Mouse (Mus musculus): ENCODE data around the gene Atp8b2. TPM values are rescaled to one million over a fixed set of nuclear protein-coding genes. Genes with fewer than 3 reads are reported as not detected.

Gene Atp8b2
- total and polyA plus RNA-seq, 3 experiments, result 15.7 to 27.3 (median 18.0) TPM

DNA sequence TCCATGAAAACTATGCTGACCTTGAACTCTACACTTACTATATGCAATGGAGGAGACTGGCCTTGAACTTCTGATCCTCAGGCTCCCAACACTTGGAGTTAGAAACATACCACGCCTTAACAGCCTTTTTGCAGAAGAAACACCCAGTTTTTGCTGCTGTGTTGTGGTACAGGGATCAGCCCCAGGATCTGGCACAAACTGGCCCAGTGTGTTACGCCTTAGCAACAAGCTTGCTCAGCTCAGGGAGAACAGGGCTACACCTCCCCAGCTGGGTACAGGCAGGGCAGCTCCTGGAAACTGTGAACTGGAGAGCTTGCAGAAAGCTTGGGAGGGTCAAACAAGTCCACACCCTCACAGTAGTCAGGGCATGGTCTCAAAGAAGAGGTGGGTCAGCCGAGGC is 26.8 kb downstream of the Atp8b2 start:
- no peak for TF ChIP-seq CTCF (IDR thresholded peaks at IDR 0.05)
- no peak for TF ChIP-seq EP300 (IDR thresholded peaks at IDR 0.05; ENCODE audit: insufficient read depth, low read depth, low read length)
- no peak for TF ChIP-seq POLR2A (IDR thresholded peaks at IDR 0.05; ENCODE audit: insufficient read depth, low read depth, low read length)
- 93% methylated on average over 3 of the region's 3 CpGs for WGBS
- intact Hi-C loops (cut with DNase I), result no loop called here

DNA sequence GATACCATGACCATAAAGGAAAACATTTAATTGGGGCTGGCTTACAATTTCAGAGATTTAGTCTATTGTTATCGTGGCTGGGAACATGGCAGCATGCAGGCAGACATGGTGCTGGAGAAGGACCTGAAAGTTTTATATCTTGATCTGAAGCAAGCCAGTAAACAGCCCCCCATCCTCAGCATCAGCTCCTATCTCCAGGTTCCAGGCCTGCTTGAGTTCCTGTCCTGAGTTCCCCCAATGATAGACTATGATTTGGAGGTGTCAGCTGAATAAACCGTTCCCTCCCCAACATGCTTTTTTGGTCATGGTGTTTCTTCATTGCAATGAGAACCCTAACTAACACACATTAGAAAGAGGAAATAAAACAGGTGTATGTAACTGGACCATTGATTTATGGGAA is 30.4 kb downstream of the Atp8b2 start:
- H3K36me3 ChIP-seq (ENCODE audit: control insufficient read depth, insufficient read depth, low read length), result no peaks in the 10 kb centered on the region
- no peak overlapping the region for H3K4me3 ChIP-seq
- H3K4me1 ChIP-seq (ENCODE audit: control insufficient read depth, insufficient read depth, low read length), result no peaks in the 10 kb centered on the region
- H3K27ac ChIP-seq, result no peak overlapping the region
- 94% methylated on average over 2 of the region's 2 CpGs for WGBS
- TF ChIP-seq EP300 (IDR thresholded peaks at IDR 0.05; ENCODE audit: insufficient read depth, low read depth, low read length) (no peak), POLR2A (IDR thresholded peaks at IDR 0.05; ENCODE audit: insufficient read depth, low read depth, low read length) (no peak), CTCF (IDR thresholded peaks at IDR 0.05) (no peak)
- H3K27me3 ChIP-seq (ENCODE audit: control insufficient read depth, insufficient read depth, low read length), result no peaks in the 10 kb centered on the region
- H3K79me2 ChIP-seq (replicated peaks; ENCODE audit: control insufficient read depth, insufficient read depth, low read length), result no peaks in the 10 kb centered on the region
- no peak overlapping the region for H3K9ac ChIP-seq (ENCODE audit: low read depth, low read length)
- intact Hi-C loops (cut with DNase I), result no loop called here
- DNase-seq, result no peak

More for the DNA sequence above, 26.8 kb downstream of the Atp8b2 start:
- Histone ChIP-seq H3K27me3 (ENCODE audit: control insufficient read depth, insufficient read depth, low read length) (no peaks in the 10 kb centered on the region), H3K27ac (no peak overlapping the region), H3K4me1 (ENCODE audit: control insufficient read depth, insufficient read depth, low read length) (peaks cover 1% of the 10 kb centered on the region; the same call in 1 of the 2 replicates), H3K36me3 (ENCODE audit: control insufficient read depth, insufficient read depth, low read length) (no peaks in the 10 kb centered on the region), H3K79me2 (replicated peaks; ENCODE audit: control insufficient read depth, insufficient read depth, low read length) (no peaks in the 10 kb centered on the region), H3K9ac (ENCODE audit: low read depth, low read length) (no peak overlapping the region), H3K4me3 (no peak overlapping the region)
- no peak for DNase-seq

DNA sequence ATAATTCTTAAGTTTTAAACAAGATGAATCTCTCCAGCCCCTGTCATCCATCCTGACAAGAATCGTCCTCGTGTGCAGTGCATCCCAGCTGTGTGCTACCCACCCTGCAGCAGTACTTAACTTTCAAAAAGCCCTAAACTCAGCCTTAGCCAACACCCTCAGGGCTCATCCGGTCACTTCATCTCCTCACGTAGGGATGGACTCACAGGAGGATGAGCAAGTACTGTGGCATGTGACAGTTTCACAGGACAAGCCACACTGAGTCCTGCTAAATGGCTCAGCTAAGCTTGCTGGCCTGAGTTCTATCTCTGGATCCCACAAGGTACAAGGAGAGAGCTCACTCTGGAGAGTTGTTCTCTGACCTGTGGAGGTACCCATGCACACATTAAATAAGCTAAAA is 34.4 kb downstream of the Atp8b2 start:
- no peaks in the 10 kb centered on the region for H3K79me2 ChIP-seq (replicated peaks; ENCODE audit: control insufficient read depth, insufficient read depth, low read length)
- H3K36me3 ChIP-seq (ENCODE audit: control insufficient read depth, insufficient read depth, low read length), result no peaks in the 10 kb centered on the region
- H3K9ac ChIP-seq (ENCODE audit: low read depth, low read length), result no peak overlapping the region
- no peaks in the 10 kb centered on the region for H3K4me1 ChIP-seq (ENCODE audit: control insufficient read depth, insufficient read depth, low read length)
- H3K27ac ChIP-seq, result no peak overlapping the region
- no peak for DNase-seq
- H3K27me3 ChIP-seq (ENCODE audit: control insufficient read depth, insufficient read depth, low read length), result no peaks in the 10 kb centered on the region
- WGBS, result 58% methylated on average over 4 of the region's 4 CpGs
- TF ChIP-seq CTCF (IDR thresholded peaks at IDR 0.05) (no peak), POLR2A (IDR thresholded peaks at IDR 0.05; ENCODE audit: insufficient read depth, low read depth, low read length) (no peak), EP300 (IDR thresholded peaks at IDR 0.05; ENCODE audit: insufficient read depth, low read depth, low read length) (no peak)
- intact Hi-C loops (cut with DNase I), result no loop called here
- no peak overlapping the region for H3K4me3 ChIP-seq

DNA sequence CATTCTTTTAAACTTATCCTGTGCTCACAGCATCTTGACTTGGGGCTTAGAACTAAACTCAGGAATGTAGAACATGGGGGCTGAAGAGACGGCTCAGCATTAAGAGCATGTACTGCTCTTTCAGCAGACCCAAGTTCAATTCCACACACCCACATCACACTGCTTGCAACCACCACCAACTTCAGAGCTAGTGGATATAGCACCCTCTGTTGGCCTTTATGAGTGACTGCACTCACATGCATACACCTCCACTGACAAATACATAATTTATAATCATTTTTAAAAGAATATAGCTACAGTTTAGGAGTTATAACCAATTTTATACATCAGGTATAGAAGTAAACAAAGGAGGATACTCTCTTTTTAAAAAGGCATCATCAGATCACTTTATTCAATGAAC is 36.9 kb downstream of the Atp8b2 start:
- Histone ChIP-seq H3K36me3 (ENCODE audit: control insufficient read depth, insufficient read depth, low read length) (no peaks in the 10 kb centered on the region), H3K4me1 (ENCODE audit: control insufficient read depth, insufficient read depth, low read length) (no peaks in the 10 kb centered on the region), H3K4me3 (no peak overlapping the region), H3K9ac (ENCODE audit: low read depth, low read length) (no peak overlapping the region), H3K27me3 (ENCODE audit: control insufficient read depth, insufficient read depth, low read length) (no peaks in the 10 kb centered on the region), H3K79me2 (replicated peaks; ENCODE audit: control insufficient read depth, insufficient read depth, low read length) (no peaks in the 10 kb centered on the region), H3K27ac (no peak overlapping the region)
- intact Hi-C loops (cut with DNase I), result no loop called here
- WGBS, result 100% methylated on average over 1 of the region's 1 CpGs
- TF ChIP-seq CTCF (IDR thresholded peaks at IDR 0.05), result peak; percentile 52
- TF ChIP-seq EP300 (IDR thresholded peaks at IDR 0.05; ENCODE audit: insufficient read depth, low read depth, low read length), result no peak
- TF ChIP-seq POLR2A (IDR thresholded peaks at IDR 0.05; ENCODE audit: insufficient read depth, low read depth, low read length), result no peak
- no peak for DNase-seq

DNA sequence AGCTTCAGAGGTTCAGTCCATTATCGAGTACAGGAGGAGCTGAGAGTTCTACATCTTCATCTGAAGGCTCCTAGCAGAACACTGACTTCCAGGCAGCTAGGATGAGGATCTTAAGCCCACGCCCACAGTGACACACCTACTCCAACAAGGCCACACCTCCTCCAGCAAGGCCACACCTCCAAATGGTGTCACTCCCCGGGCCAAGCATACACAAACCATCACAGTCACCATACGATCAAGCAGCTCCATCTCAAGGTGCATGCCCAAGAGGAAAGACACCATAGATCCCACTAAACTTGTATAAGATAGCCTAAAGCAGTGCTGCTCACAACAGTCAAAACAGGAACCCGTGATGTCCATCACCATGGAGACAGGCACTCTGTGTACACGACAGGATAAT is 42.6 kb downstream of the Atp8b2 start:
- Histone ChIP-seq H3K9ac (ENCODE audit: low read depth, low read length) (no peak overlapping the region), H3K36me3 (ENCODE audit: control insufficient read depth, insufficient read depth, low read length) (no peaks in the 10 kb centered on the region), H3K79me2 (replicated peaks; ENCODE audit: control insufficient read depth, insufficient read depth, low read length) (no peaks in the 10 kb centered on the region), H3K27ac (no peak overlapping the region), H3K27me3 (ENCODE audit: control insufficient read depth, insufficient read depth, low read length) (no peaks in the 10 kb centered on the region), H3K4me1 (ENCODE audit: control insufficient read depth, insufficient read depth, low read length) (no peaks in the 10 kb centered on the region), H3K4me3 (no peak overlapping the region)
- TF ChIP-seq CTCF (IDR thresholded peaks at IDR 0.05), result no peak
- TF ChIP-seq EP300 (IDR thresholded peaks at IDR 0.05; ENCODE audit: insufficient read depth, low read depth, low read length), result no peak
- TF ChIP-seq POLR2A (IDR thresholded peaks at IDR 0.05; ENCODE audit: insufficient read depth, low read depth, low read length), result no peak
- intact Hi-C loops (cut with DNase I), result no loop called here
- 64% methylated on average over 6 of the region's 6 CpGs for WGBS
- DNase-seq, result no peak

DNA sequence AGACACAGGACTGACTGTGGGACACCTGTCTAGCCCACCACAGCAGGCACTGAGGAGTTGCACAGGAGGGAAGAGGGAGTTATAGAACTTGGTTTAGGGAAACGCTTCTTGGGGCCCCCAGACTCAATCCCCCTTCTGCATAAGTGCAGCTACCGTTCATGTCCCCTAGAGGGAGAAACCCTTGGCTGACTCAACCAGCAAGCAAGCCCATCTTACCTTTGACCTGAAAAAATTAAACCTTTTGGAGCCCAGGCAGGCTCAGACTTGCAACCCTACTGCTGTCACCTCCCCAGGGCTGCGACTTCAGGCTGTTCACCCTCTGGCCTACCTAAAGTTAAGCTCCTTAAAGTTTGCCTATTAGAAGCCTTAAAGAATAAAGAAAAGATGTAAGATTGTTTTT is 45.9 kb downstream of the Atp8b2 start:
- Histone ChIP-seq H3K9ac (ENCODE audit: low read depth, low read length) (no peak overlapping the region), H3K4me1 (ENCODE audit: control insufficient read depth, insufficient read depth, low read length) (no peaks in the 10 kb centered on the region; the same call in 1 of the 2 replicates), H3K4me3 (no peak overlapping the region), H3K27ac (no peak overlapping the region), H3K36me3 (ENCODE audit: control insufficient read depth, insufficient read depth, low read length) (no peaks in the 10 kb centered on the region), H3K27me3 (ENCODE audit: control insufficient read depth, insufficient read depth, low read length) (no peaks in the 10 kb centered on the region), H3K79me2 (replicated peaks; ENCODE audit: control insufficient read depth, insufficient read depth, low read length) (no peaks in the 10 kb centered on the region)
- intact Hi-C loops (cut with DNase I), result no loop called here
- DNase-seq, result no peak
- TF ChIP-seq CTCF (IDR thresholded peaks at IDR 0.05) (no peak), EP300 (IDR thresholded peaks at IDR 0.05; ENCODE audit: insufficient read depth, low read depth, low read length) (no peak), POLR2A (IDR thresholded peaks at IDR 0.05; ENCODE audit: insufficient read depth, low read depth, low read length) (no peak)
- WGBS, result 71% methylated on average over 3 of the region's 3 CpGs
